Mouse (Mus musculus) CH12.LX (cell line): ENCODE measurements around the gene Gucy2e. TPM values are rescaled to one million over a fixed set of nuclear protein-coding genes. Genes with fewer than 3 reads are reported as not detected.
A peak's percentile ranks its signal among the peaks of the same experiment; 100 is the strongest.

Experiments used
- DNase-seq: peaks from one replicate; pipeline ENCODE4 v3.0.0-alpha.2; 2013; ENCODE audit errors: extremely low read depth
- H3K27ac ChIP-seq: 2 replicates; pipeline ENCODE4 v1.5.1; 2012; ENCODE audit warnings: low read depth, mild to moderate bottlenecking, control low read depth, moderate library complexity; ENCODE audit not compliant: insufficient read depth
- H3K27me3 ChIP-seq: replicated peaks from 2 replicates; pipeline ENCODE3; 2012; ENCODE audit warnings: inconsistent platforms
- H3K36me3 ChIP-seq, 2 experiments: replicated peaks in 1 of 2; 2 replicates each; pipeline versions ENCODE3 to v1.6.1; 2012; ENCODE audit warnings: inconsistent platforms in 1 of 2, low read length in 1 of 2, mild to moderate bottlenecking in 1 of 2, mixed read lengths in 1 of 2, moderate library complexity in 1 of 2; ENCODE audit not compliant: control insufficient read depth in 1 of 2, insufficient read depth in 1 of 2
- H3K4me1 ChIP-seq, 2 experiments: 2 replicates each; pipeline ENCODE4 v1.6.1; 2012; ENCODE audit warnings: inconsistent platforms in 1 of 2, moderate library complexity in 1 of 2; ENCODE audit not compliant: insufficient read depth in 2 of 2, control insufficient read depth in 1 of 2
- H3K4me2 ChIP-seq: 2 replicates; pipeline ENCODE4 v1.6.1; 2012; ENCODE audit warnings: low read depth, mild to moderate bottlenecking, control low read depth; ENCODE audit not compliant: poor library complexity, insufficient read depth, severe bottlenecking
- H3K4me3 ChIP-seq, 3 experiments: fragments of 150-350 bp in 1 of 3; sonication (generic) in 1 of 3; replicated peaks in 1 of 3; 2 replicates each; pipeline versions ENCODE3 to v1.5.1; 2011 to 2012; ENCODE audit warnings: low read depth in 2 of 3, low read length in 2 of 3, mild to moderate bottlenecking in 2 of 3, moderate library complexity in 2 of 3, control low read depth in 1 of 3, improper control_type of control experiment in 1 of 3, inconsistent platforms in 1 of 3, mixed read lengths in 1 of 3; ENCODE audit not compliant: poor library complexity in 1 of 3
- H3K79me2 ChIP-seq: replicated peaks from 2 replicates; pipeline ENCODE4 v1.6.1; 2012; ENCODE audit warnings: mild to moderate bottlenecking, moderate library complexity; ENCODE audit not compliant: control insufficient read depth, poor library complexity, insufficient read depth, severe bottlenecking; ENCODE audit errors: extremely low read depth
- H3K9ac ChIP-seq: 2 replicates; pipeline ENCODE4 v1.6.1; 2012; ENCODE audit warnings: low read depth, mild to moderate bottlenecking, control low read depth, moderate library complexity; ENCODE audit not compliant: insufficient read depth
- H3K9me3 ChIP-seq: replicated peaks from 2 replicates; pipeline ENCODE3; 2012; ENCODE audit warnings: low read length, inconsistent platforms, mixed read lengths
- CTCF ChIP-seq, 2 experiments: IDR thresholded peaks in 1 of 2; conservative IDR thresholded peaks in 1 of 2; 2 replicates each; pipeline ENCODE4 v1.5.1; 2011 to 2012; ENCODE audit warnings: low read depth in 2 of 2, low read length in 2 of 2, improper control_type of control experiment in 1 of 2, inconsistent platforms in 1 of 2, mild to moderate bottlenecking in 1 of 2, moderate library complexity in 1 of 2
- ELF1 ChIP-seq: IDR thresholded peaks from 2 replicates; pipeline ENCODE4 v1.6.1; 2014; ENCODE audit warnings: low read depth, mild to moderate bottlenecking, inconsistent platforms, low read length, improper control_type of control experiment
- EP300 ChIP-seq: IDR thresholded peaks from 2 replicates; pipeline ENCODE4 v1.6.1; 2011; ENCODE audit warnings: low read length, improper control_type of control experiment
- HCFC1 ChIP-seq: IDR thresholded peaks from 2 replicates; pipeline ENCODE4 v1.6.1; 2012; ENCODE audit warnings: low read depth, mild to moderate bottlenecking, inconsistent platforms, low read length, improper control_type of control experiment
- IRF4 ChIP-seq: IDR thresholded peaks from 2 replicates; pipeline ENCODE4 v1.6.1; 2014; ENCODE audit warnings: low read depth, mild to moderate bottlenecking, inconsistent platforms, low read length, improper control_type of control experiment
- JUN ChIP-seq: IDR thresholded peaks from 2 replicates; pipeline ENCODE4 v1.6.1; 2011; ENCODE audit warnings: low read depth, mild to moderate bottlenecking, low read length, improper control_type of control experiment, moderate library complexity; ENCODE audit not compliant: insufficient read depth
- MAZ ChIP-seq: IDR thresholded peaks from 2 replicates; pipeline ENCODE4 v1.6.1; 2012; ENCODE audit warnings: low read depth, mild to moderate bottlenecking, inconsistent platforms, low read length, improper control_type of control experiment, moderate library complexity
- MEF2A ChIP-seq: IDR thresholded peaks from 2 replicates; pipeline ENCODE4 v1.6.1; 2014; ENCODE audit warnings: low read depth, mild to moderate bottlenecking, inconsistent platforms, low read length, improper control_type of control experiment, borderline replicate concordance
- MYC ChIP-seq: IDR thresholded peaks from 2 replicates; pipeline ENCODE4 v1.6.1; 2011; ENCODE audit warnings: low read depth, mild to moderate bottlenecking, improper control_type of control experiment, low read length
- NRF1 ChIP-seq: IDR thresholded peaks from 2 replicates; pipeline ENCODE4 v1.6.1; 2014; ENCODE audit warnings: low read depth, mild to moderate bottlenecking, inconsistent platforms, low read length, improper control_type of control experiment, moderate library complexity
- POLR2A ChIP-seq: IDR thresholded peaks from 2 replicates; pipeline ENCODE4 v1.6.1; 2011; ENCODE audit warnings: low read depth, mild to moderate bottlenecking, improper control_type of control experiment, low read length
- POLR2AphosphoS2 ChIP-seq: IDR thresholded peaks from 2 replicates; pipeline ENCODE4 v1.6.1; 2011; ENCODE audit warnings: low read depth, low read length, improper control_type of control experiment
- RAD21 ChIP-seq: IDR thresholded peaks from 2 replicates; pipeline ENCODE4 v1.6.1; 2011; ENCODE audit warnings: low read depth, mild to moderate bottlenecking, low read length, improper control_type of control experiment, moderate library complexity
- SIN3A ChIP-seq: IDR thresholded peaks from 2 replicates; pipeline ENCODE4 v1.6.1; 2012; ENCODE audit warnings: low read length, improper control_type of control experiment, inconsistent platforms
- SMC3 ChIP-seq: IDR thresholded peaks from 2 replicates; pipeline ENCODE4 v1.6.1; 2011; ENCODE audit warnings: low read depth, low read length, improper control_type of control experiment
- TBP ChIP-seq: conservative IDR thresholded peaks from 2 replicates; pipeline ENCODE4 v1.6.1; 2011; ENCODE audit warnings: low read depth, low read length, improper control_type of control experiment
- TCF12 ChIP-seq: IDR thresholded peaks from 2 replicates; pipeline ENCODE4 v1.6.1; 2014; ENCODE audit warnings: low read depth, mild to moderate bottlenecking, inconsistent platforms, low read length, improper control_type of control experiment
- UBTF ChIP-seq: IDR thresholded peaks from 2 replicates; pipeline ENCODE4 v1.6.1; 2012; ENCODE audit warnings: low read depth, mild to moderate bottlenecking, inconsistent platforms, low read length, improper control_type of control experiment, moderate library complexity
- USF1 ChIP-seq: IDR thresholded peaks from 2 replicates; pipeline ENCODE4 v1.6.1; 2014; ENCODE audit warnings: low read depth, mild to moderate bottlenecking, inconsistent platforms, low read length, improper control_type of control experiment
- ZC3H11A ChIP-seq: IDR thresholded peaks from 2 replicates; pipeline ENCODE4 v1.6.1; 2012; ENCODE audit warnings: low read depth, mild to moderate bottlenecking, inconsistent platforms, low read length, improper control_type of control experiment
- ZMIZ1 ChIP-seq: IDR thresholded peaks from 2 replicates; pipeline ENCODE4 v1.6.1; 2012; ENCODE audit warnings: low read depth, mild to moderate bottlenecking, inconsistent platforms, low read length, improper control_type of control experiment
- dilution Hi-C: fragments of 300-500 bp; cut with MboI; formaldehyde crosslinking; loops from 2 replicates; pipeline ENCODE4 v1.14.3; 2020; ENCODE audit warnings: low sequenced_read_pairs; ENCODE audit not compliant: extremely low pct_unique_long_range_greater_than_20kb, extremely low pct_ligation_motif_present
- in situ Hi-C: fragments of 300-500 bp; cut with MboI; formaldehyde crosslinking; loops from 3 replicates; pipeline ENCODE4 v1.14.3; 2019; ENCODE audit warnings: low sequenced_read_pairs, low pct_ligation_motif_present, low pct_unique_long_range_greater_than_20kb, mixed read lengths
- polyA plus RNA-seq: library from polyadenylated mRNA; unstranded; fragments of >175 nt; gene quantifications from 2 replicates; pipeline ENCODE4 v1.2.1, GENCODE M21; 2012; ENCODE audit warnings: low read depth; ENCODE audit not compliant: insufficient read length
- total RNA-seq, 2 experiments: library from RNA; depleted of rRNA; stranded (reverse); fragments of 300-350 nt in 1 of 2; fragments of >200 nt in 1 of 2; gene quantifications; 2 replicates each; pipeline ENCODE4 v1.2.3; 2012 to 2014

The Gucy2e gene
- total and polyA plus RNA-seq, 3 experiments: 0.03 TPM; not detected in 2

- Histone ChIP-seq H3K4me1 (0 out of 4 replicates have a peak, but pooled peaks cover 2 to 5% of the 10 kb centered on the region in 2 experiments), H3K4me2 (no peak overlapping the region), H3K9ac (no peak overlapping the region), H3K79me2 (no peaks in the 10 kb centered on the region), H3K4me3 (no peak overlapping the region), H3K27ac (no peak overlapping the region), H3K9me3 (no peaks in the 10 kb centered on the region), H3K36me3 (no peaks in the 10 kb centered on the region), H3K27me3 (peaks cover 80% of the 10 kb centered on the region)
- TF ChIP-seq EP300 (no peak), POLR2A (no peak), TBP (no peak), MYC (no peak), HCFC1 (no peak), NRF1 (no peak), MEF2A (no peak), POLR2AphosphoS2 (no peak), TCF12 (no peak), RAD21 (no peak), JUN (no peak), CTCF (conservative IDR thresholded peaks at IDR 0.05 in 1 of 2, IDR thresholded peaks at IDR 0.05 in 1 of 2; ENCODE audit: low read depth in 2 of 2, low read length in 2 of 2) (no peak), ZC3H11A (no peak), UBTF (no peak)
- in situ Hi-C loops: no loop called here
- dilution Hi-C loops: no loop called here
- no peak for DNase-seq
These were observed 57.3 kb downstream of the Gucy2e start for GRCm38 (mm10) chr11:69179512-69179911.

GRCm38 (mm10) chr11:69178525-69178924 is 58.3 kb downstream of the Gucy2e start:
- no peak overlapping the region for H3K4me2 ChIP-seq
- in situ Hi-C loops (no loop called here), dilution Hi-C loops (no loop called here)
- H3K9ac ChIP-seq: no peak overlapping the region
- DNase-seq: no peak
- H3K27ac ChIP-seq: no peak overlapping the region
- H3K79me2 ChIP-seq: no peaks in the 10 kb centered on the region
- H3K9me3 ChIP-seq: no peaks in the 10 kb centered on the region
- no peak overlapping the region for H3K4me3 ChIP-seq
- H3K4me1 ChIP-seq: 0 out of 4 replicates have a peak, but pooled peaks cover 4 to 5% of the 10 kb centered on the region in 2 experiments
- H3K27me3 ChIP-seq: peaks cover 85% of the 10 kb centered on the region
- TF ChIP-seq TBP (peak; percentile 91), POLR2AphosphoS2 (no peak)
- TF ChIP-seq, all 38 proteins: peak for 1
- no peaks in the 10 kb centered on the region for H3K36me3 ChIP-seq

- no peak overlapping the region for H3K27ac ChIP-seq
- no peaks in the 10 kb centered on the region for H3K36me3 ChIP-seq
- no peaks in the 10 kb centered on the region for H3K79me2 ChIP-seq
- no peak overlapping the region for H3K9ac ChIP-seq
- H3K4me3 ChIP-seq: no peak overlapping the region
- H3K4me2 ChIP-seq: no peak overlapping the region
- H3K27me3 ChIP-seq: peaks cover 87% of the 10 kb centered on the region
- in situ Hi-C loops (no loop called here), dilution Hi-C loops (no loop called here)
- no peak for TF ChIP-seq SIN3A
- TF ChIP-seq IRF4: no peak
- TF ChIP-seq CTCF (conservative IDR thresholded peaks at IDR 0.05 in 1 of 2, IDR thresholded peaks at IDR 0.05 in 1 of 2; ENCODE audit: low read depth in 2 of 2, low read length in 2 of 2): no peak
- no peak for TF ChIP-seq POLR2AphosphoS2
- TF ChIP-seq ELF1: no peak
- no peak for TF ChIP-seq HCFC1
- TF ChIP-seq TBP: no peak
- TF ChIP-seq MAZ: no peak
- no peak for TF ChIP-seq ZMIZ1
- no peak for TF ChIP-seq TCF12
- no peak for TF ChIP-seq POLR2A
- no peak for TF ChIP-seq SMC3
- TF ChIP-seq JUN: no peak
- TF ChIP-seq USF1: no peak
- no peak for DNase-seq
- H3K9me3 ChIP-seq: no peaks in the 10 kb centered on the region
- H3K4me1 ChIP-seq: peaks cover 4 to 7% of the 10 kb centered on the region in 2 experiments; a peak in 1 of 4 replicates
These were observed 62.1 kb downstream of the Gucy2e start for GRCm38 (mm10) chr11:69174722-69175121.
